Mouse (Mus musculus) mesoderm, embryonic 11.5 days (tissue): ENCODE data around the gene Fxyd1.

Experiments used
- DNase-seq: peaks from one replicate; pipeline ENCODE4 v3.0.0-alpha.2; 2012; ENCODE audit warnings: low read depth, low spot score

The Fxyd1 gene

DNA sequence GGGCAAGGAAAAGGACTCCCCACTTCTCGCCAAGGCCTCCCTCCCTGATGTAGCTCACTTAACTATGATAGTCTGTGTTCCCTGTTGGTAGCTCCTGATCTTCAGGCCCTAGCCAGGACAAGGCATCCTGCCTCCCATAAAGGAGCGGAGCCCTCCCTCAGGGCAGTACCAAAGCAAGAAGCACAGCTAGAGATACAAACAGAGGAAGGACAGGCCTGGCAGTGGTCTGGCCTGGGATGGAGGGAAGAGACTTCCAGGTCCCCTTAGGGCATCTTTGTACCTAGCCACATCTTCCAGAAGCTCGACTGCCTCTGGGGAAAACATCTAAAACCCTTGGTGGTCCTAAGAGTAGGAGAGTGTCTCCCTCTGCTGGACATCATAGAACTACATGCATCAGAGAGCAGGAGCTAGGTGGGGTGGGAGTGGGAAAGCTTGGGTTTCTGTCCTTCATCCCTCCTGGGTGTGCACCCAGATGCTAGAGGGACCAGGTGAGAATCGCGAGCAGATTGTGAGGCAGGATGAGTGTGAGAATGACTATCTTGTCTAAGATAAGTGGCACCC lies 21.0 kb upstream of the Fxyd1 start:
- DNase-seq, result peak; percentile 79

GRCm38 (mm10) chr7:31077470-31077869 lies 20.5 kb upstream of the Fxyd1 start:
- no peak for DNase-seq

- DNase-seq, result no peak
Measured at GRCm38 (mm10) chr7:31076492-31076891, 19.5 kb upstream of the Fxyd1 start, which contains the start of gene Fxyd3. Gene Fxyd3, minus strand, starts transcription at chr7:31076704.

- DNase-seq, result no peak
Measured at GRCm38 (mm10) chr7:31074713-31075069, 17.7 kb upstream of the Fxyd1 start.

- DNase-seq, result no peak
Measured at GRCm38 (mm10) chr7:31074061-31074712, 17.2 kb upstream of the Fxyd1 start.

- no peak for DNase-seq
Measured at GRCm38 (mm10) chr7:31073546-31073945, 16.5 kb upstream of the Fxyd1 start.

GRCm38 (mm10) chr7:31072326-31072725 lies 15.3 kb upstream of the Fxyd1 start:
- no peak for DNase-seq

DNA sequence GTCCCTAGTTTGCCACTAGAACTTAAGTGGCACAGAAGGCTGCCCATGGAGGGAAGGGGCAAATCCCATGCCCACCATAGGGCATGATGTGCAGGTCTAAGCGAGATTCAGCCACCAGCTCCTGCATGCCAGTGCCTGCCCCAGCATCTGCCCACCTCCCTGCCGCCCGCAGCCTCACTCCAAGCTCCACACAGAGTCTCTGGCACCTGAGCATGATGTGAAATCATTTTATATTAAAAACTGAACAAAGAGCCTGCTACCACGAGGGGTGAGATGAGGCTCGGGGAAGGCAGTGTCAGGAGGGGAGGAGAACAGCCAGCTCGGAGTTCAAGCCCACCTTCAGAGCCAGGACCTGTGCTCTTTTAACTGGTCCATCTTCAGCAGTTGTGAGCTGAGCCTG lies 13.3 kb upstream of the Fxyd1 start:
- no peak for DNase-seq

DNA sequence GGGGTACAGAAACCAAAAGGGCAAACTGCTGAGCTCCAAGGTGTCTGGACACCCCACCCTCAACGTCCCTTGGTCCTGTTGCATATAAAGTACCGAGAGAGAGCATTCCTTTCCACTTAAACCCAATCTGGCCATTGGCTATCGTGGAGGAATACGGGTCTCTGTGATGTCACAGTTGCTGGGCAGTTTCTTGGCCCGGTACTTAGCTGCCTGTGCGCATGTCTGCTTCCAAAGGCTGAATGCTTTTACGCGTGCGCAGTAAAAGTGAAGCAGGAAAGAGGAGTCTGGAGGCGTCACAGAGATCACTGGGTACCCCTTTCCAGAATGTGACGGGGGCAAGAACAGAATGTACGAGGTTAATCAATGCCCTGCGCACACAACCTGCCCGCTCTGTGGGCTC lies 12.5 kb upstream of the Fxyd1 start:
- no peak for DNase-seq

DNA sequence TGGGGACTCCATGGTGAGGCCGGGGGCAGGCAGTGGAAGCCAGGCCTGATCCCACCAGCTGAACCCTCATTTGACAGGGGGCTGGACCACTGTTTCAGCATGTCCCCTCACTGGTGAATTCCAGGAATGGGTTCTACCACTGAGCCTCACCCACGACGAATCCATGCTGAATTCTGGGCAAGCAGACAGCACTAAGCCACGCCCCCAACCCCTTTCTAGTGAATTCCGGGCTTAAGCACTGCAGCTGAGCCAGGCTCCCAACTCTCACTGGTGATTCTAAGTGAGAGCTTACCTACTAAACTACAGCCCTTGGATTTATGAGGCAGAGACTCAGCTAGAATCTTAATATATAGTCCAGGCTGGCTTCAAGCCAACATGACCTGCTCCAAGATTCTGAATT lies 10.8 kb upstream of the Fxyd1 start:
- no peak for DNase-seq

GRCm38 (mm10) chr7:31063074-31063560 lies 6.1 kb upstream of the Fxyd1 start:
- DNase-seq, result no peak

GRCm38 (mm10) chr7:31060621-31061010 lies 3.6 kb upstream of the Fxyd1 start:
- no peak for DNase-seq

DNA sequence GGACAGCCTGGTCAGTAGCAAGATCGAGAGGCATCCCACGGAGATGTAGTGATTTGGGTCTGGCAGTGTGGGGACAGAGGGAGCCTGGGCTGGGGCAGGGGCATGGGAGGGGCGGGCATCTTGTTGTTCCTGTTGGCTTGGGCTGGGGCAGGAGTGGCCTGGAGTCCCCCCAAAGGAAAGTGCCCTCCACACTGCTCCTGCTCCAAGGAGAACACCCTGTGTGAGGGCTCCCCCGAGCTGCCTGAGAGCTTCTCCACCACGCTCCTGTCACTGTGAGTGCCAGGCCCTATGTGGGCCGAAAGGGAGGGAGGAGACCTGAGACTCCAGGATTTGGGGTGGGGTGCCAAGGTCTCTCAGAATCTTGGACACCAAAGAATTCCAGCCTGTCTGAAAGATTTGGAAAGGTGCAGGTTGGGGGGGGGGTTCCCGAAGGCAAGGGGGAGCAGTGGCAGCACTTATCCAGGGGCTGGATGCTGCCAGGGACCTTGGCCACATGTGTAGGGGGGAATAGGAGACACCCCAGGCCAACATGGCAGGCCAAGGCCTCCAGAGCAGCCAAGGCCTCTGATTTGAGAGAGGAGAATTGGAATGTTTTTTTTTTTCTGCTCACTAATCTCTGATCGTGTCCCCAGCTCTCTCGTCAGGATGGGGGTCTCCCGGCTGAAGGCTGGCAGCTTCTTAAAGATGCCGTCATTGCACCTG lies 3.1 kb upstream of the Fxyd1 start:
- no peak for DNase-seq

- DNase-seq, result peak; percentile 85
Measured at GRCm38 (mm10) chr7:31059108-31059507, 2.1 kb upstream of the Fxyd1 start, which contains the start of gene Lgi4. Gene Lgi4, plus strand, starts transcription at chr7:31059342.

- DNase-seq, result no peak
Measured at GRCm38 (mm10) chr7:31058211-31058610, 1.2 kb upstream of the Fxyd1 start.

GRCm38 (mm10) chr7:31057730-31058129 lies 731 bp upstream of the Fxyd1 start:
- no peak for DNase-seq

- no peak for DNase-seq
Measured at GRCm38 (mm10) chr7:31056448-31056847, 551 bp downstream of the Fxyd1 start.

DNA sequence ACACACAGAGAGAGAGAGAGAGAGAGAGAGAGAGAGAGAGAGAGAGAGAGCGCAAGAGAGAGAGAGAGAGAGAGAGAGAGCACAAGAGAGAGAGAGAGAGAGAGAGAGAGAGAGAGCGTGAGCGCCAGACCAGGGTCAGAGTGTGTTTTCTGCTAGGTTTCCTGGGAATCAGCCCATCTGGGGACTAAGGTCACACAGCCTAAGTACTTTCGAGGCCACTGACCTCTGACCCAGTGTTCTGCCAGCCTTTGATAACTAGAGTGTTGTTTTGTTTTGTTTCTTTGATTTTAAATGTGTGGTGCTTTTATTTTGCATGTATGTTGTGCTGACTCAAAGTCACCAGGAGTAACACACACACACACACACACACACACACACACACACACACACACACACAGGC lies 1.1 kb downstream of the Fxyd1 start:
- peak; percentile 37 for DNase-seq

- peak; percentile 48 for DNase-seq
Measured at GRCm38 (mm10) chr7:31055354-31055824, 1.6 kb downstream of the Fxyd1 start.

DNA sequence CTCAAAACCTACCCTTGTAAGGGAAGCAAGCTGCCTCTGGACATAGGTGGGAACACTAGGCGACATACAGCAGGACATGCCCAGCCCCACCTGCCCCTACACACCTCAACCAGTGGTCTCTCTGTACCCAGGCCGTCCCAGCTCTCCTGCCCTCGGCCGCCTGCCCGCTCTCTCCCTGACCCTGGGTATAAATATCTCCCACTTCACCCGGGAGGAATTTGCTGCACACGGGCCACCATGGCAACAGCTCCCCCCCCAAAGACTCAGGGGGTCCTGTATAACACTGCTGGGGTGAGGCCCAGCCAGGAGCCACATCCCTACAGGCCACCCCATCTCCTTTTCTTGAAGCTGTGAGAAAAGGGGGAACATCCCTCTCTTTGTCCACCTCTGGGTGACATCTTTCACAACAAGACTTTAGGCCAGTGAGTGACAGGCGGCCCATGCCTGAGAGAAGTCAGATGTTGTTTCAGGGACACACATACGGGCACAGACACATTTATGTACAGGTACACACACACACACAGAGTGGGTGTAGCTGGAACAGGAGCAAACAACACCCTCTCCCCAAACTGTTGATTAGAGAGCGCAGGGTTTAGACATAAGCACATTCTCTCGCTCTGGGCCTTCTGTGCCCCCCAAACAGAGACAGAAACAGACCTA lies 2.2 kb downstream of the Fxyd1 start:
- no peak for DNase-seq

DNA sequence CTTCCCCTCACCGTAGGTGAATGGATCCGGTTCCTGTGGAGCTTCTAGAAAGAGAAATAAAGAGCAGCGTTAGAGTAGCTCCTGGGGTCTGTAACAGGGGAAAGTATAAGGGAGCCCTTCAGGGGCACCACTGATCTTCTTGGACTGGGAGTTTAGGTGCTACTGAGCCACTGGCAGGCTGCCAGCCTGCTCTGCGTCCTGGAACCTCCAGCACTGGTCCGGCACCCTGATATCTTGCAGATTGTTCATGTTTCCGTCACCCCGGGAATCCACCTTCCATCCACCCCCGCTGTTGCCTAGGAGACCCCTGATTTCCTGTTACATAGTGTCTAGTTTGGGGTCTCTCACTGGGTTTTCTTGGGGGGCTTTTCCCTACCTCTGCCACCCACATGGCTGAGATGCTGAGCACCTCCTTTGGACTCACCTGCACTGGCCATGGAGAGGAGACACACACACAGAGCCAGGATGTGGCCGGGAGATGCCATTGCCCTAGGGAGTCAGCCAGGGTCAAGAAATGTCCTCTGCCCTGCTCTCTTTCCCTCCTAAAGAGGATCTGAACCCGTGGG lies 3.0 kb downstream of the Fxyd1 start:
- no peak for DNase-seq
